Mouse (Mus musculus) stomach, postnatal 0 days (tissue): ENCODE measurements around the gene Sgip1.

Experiments used
- CTCF ChIP-seq: IDR thresholded peaks from 2 replicates; pipeline ENCODE4 v1.5.1; 2016; ENCODE audit warnings: antibody characterized with exemption, low read depth, mild to moderate bottlenecking, moderate library complexity
- EP300 ChIP-seq: optimal IDR thresholded peaks from 2 replicates; pipeline ENCODE3; 2016; ENCODE audit warnings: antibody characterized with exemption

- TF ChIP-seq CTCF (no peak), EP300 (no peak)
Measured at GRCm38 (mm10) chr4:102853330-102854022, 112.4 kb downstream of the Sgip1 start.
